Mouse (Mus musculus) erythroblast, embryonic 14.5 days (primary cell): ENCODE results near the gene Itgam.

Experiments
- GATA1 ChIP-seq: IDR thresholded peaks from 2 replicates; pipeline ENCODE4 v1.6.1; 2012; ENCODE audit warnings: low read length, inconsistent platforms, mixed read lengths
- TAL1 ChIP-seq: IDR thresholded peaks from 3 replicates; pipeline ENCODE4 v1.6.1; 2012; ENCODE audit warnings: low read length, inconsistent platforms, mixed read lengths

DNA sequence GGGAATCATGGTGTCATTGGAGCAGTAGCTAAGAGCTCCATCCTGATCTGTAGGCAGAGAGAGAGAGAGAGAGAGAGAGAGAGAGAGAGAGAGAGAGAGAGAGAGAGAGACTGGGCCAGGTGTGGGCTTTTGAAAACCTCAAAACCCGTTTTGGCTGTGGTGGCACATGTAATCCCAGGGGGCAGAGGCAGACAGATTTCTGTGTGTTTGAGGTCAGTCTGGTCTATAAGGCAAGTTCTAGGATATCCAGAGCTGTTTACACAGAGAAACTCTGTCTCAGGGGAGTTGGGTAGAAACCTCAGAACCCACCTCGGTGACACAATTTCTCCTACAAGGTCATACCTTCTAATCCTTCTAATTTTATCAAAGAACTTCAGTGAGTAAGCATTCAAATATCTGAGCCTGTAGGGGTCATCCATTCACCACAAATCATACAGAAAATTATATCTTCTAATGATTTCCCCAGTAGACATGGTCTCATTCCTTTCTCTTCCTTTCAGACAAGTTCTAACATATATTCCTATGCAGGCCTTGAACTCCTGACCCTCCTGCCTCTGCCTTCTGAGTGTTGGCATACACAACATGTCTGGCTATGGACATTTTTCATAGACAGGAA, 38.4 kb downstream of the Itgam start:
- TF ChIP-seq GATA1 (no peak), TAL1 (no peak)
